Mouse (Mus musculus) spleen, adult 18-20 months (tissue): Measurements from ENCODE around the gene Rpp30.

Experiments used
- DNase-seq, 2 experiments: peaks; one replicate each; pipeline ENCODE4 v3.0.0; 2022; ENCODE audit warnings: mixed read lengths in 2 of 2

Gene Rpp30

DNA sequence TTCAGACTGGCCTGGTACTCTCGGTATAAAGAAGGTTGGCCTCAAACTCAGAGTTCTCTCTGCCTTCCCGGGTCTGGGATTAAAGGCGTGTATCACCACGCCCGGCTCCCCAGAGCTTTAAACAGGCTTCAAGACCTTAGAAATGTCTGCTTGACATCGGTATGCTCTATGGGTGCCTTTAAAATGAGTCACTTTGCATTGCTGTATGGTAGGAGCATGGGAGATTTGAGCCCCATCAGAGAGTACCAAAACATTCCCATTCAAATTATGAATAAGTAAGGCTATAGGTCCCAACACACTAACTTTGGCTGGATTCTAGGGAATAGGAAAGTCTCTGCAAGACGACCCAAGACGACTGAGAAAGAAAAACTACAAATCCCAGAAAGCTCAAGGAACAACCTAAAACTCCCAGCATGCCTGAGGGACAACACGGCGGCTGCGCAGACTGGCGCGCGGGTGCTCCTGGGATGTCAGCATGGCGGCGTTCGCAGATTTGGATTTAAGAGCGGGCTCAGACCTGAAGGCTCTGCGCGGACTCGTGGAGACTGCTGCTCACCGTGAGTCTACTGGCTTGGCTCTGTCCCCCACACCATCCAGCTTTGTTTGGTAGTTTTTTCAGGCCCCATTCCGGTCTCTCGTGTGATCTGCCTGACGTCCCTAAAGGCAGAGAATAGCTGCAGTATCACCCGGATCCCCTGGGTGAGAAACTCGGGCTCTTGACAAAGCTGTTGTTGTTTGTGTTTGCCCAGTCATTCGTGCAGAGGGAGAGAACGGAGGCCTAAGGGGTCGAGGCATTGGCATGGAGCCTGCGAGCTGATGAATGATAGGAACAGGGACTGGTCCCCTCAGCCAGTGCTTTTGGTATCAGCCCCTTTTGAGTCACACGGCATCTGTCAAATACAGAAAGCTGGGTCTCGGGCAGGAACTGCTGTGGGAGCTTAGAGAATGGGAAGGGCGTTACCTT, at the start of gene Rpp30:
TSS of gene Rpp30 (plus strand) at position 455 of the 964 bp plus-strand sequence.
- peak; percentile 71 to 74 for DNase-seq

DNA sequence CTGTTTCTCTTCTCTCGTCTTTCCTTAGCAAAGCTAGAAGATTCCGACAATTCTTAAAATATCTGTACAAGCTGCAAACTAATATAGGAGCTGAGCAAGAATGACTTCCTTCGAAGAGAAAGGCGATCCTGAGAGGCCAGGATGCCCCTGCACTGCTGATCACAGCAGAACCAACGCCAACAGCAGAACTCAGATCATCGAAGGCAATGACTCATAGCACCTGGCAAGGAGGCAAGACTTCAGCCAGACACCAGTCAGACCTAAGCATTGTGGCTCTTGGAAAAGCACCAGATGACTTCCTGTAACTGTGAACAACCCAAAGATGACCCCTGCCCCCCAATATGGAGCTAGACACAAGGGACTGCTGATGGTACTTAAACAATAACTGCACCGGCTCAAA, 37.5 kb upstream of the Rpp30 start:
- DNase-seq: no peak

DNA sequence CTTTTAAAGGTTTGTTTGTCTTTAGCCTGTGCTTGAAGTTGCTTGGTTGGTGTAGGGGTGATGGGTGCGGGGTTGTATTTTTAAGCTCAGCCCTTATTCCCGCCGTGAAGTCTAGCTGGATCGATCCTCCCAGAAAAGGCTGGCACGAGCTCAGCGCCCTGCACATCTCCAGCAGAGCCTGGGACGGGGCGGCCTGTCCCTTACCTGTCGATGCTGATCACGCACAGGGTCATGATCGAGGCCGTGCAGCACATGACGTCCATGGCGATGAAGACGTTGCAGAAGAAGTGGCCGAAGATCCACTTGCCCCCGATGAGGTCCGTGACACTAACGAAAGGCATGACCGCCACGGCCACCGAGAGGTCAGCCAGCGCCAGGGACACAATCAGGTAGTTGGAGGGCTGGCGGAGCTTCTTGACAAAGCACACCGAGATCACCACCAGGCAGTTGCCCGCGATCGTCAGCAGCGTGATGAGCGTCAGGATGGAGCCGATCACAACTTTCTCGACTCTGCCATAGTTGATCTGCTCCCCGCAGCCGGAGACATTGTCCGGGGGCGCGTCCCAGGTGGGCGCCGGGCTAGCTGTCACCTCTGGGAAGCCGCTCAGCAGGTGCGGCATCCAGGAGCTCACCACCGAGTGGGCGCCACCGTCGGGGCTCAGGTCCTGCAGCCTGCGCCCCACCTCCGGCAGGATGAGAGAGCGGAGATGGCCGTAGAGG, 26.9 kb upstream of the Rpp30 start:
- DNase-seq: no peak

- DNase-seq: peak in 1 of 2 experiments; percentile 9
Measured at GRCm38 (mm10) chr19:36057231-36057811, 26.2 kb upstream of the Rpp30 start, which contains the start of gene Htr7. Htr7 (minus strand) TSS chr19:36057507.

GRCm38 (mm10) chr19:36062801-36063529, 20.6 kb upstream of the Rpp30 start:
- DNase-seq: no peak

- DNase-seq: no peak
Measured at GRCm38 (mm10) chr19:36082606-36083261, 782 bp upstream of the Rpp30 start.

DNA sequence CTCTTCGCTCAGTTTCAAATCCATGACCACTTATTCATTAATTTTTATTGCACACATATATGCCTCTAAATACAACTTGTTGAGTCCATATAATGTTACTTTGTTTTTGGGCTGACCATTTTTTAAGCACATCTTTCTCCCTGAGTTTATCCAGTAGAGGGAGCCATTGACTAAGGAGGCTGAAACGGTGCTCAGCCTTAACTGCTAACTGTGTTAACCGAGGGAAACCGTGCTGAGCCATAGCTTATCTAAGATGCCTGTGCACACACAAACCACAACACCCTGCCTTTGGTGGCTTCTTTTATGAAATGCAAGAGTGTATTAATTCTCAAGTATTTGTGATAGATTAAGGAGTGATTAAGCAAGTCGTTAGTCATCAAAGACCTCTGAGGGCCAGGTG, 7.3 kb downstream of the Rpp30 start:
- no peak for DNase-seq

DNA sequence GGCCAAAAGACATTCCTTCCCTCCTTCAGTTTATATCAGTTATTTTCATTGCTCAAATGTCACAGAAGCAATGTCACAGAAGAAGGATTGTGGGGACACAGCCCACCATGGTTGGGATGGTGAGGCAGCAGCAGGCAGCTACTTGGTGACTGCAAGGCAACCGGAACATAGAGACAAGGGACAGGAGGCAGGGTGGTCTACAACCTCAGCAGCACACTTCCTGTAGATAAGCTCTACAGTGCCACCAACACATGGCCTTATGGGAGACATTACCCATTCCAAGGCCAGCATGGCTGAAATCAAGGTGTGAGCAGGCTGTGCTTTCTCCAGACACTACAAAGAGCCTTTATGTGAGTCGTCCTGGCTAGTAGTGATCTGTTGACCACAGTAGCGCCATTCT, 13.7 kb downstream of the Rpp30 start:
- DNase-seq: no peak

DNA sequence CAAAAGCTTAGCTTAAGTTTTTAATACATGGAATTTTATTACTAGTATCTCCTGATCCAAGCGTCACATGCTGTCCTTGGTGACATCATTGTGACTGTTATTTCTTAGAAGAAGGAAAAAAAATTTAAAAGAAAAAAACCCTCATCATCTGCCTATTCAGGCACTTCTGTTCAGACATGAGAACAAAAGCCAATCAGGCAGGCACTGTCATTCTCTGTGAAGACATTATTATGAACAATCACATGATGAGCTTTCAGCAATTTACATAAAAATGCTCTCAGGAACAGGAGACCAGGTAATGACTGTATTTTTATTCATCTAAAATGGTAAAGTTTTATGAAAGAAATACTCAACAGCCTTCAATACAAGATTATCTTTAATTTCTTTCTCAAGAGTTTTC, 14.7 kb downstream of the Rpp30 start:
- DNase-seq: no peak

GRCm38 (mm10) chr19:36098916-36099315, 15.4 kb downstream of the Rpp30 start:
- DNase-seq: no peak

GRCm38 (mm10) chr19:36103909-36104308, 20.4 kb downstream of the Rpp30 start:
- DNase-seq: no peak

GRCm38 (mm10) chr19:36109318-36109944, 25.9 kb downstream of the Rpp30 start:
- DNase-seq: no peak

DNA sequence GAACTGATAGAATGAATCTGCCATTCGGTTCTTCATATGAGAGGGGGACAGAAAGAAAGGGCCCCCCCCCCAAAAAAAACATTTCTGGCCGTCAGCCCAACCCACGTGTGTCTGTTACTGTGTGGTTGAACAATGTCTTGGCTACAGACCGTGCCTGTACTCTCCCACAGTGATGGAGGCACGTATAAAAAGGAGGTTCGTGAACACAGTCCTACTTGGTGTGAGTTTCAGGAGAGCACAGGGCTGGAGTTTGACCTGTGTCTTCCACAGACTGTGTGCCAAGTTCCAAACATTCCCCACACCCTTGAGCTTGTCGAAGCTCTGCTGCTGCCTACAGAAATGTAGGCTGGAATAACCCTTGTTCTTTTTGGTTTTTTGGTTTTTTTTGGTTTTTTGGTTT, 26.9 kb downstream of the Rpp30 start:
- no peak for DNase-seq

DNA sequence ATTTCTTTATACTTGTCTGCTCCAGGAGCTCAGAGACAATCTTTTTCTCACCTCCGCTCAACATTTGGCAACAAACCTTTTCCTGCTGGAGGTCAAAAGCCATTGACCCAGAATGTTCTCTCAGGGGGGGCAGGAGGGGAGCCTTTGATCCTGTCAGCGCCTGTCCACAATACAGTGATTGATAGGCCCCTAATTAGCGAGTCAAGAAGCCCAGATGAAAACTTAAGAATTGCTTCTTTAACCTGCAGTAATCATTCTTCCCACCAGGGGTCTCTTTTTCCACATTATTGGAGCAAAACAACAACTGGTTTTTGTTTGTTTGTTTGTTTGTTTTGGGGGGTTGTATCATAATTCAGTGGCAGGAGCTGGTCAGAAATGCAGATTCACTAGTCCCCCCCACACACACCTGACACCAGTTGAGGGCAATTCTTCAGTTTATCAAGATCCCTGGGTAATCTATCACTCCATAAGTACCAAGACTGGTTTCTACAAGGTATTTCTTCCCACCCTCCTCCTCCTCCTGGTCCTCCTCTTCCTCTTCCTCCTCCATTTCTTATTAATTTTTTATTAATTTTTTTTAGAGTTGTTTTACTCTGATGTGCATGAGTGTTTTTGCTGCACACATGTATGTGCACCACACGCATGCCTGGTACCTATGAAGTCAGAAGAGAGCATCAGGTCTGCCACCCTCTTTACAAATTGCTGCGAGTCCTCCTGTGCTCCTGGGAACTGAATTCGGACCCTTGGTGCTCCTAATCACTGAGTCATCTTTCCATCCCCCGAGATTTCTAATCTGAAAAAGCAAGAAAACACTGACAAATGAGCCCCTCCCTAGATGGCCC, 27.8 kb downstream of the Rpp30 start:
- no peak for DNase-seq

GRCm38 (mm10) chr19:36112007-36112406, 28.5 kb downstream of the Rpp30 start:
- no peak for DNase-seq

DNA sequence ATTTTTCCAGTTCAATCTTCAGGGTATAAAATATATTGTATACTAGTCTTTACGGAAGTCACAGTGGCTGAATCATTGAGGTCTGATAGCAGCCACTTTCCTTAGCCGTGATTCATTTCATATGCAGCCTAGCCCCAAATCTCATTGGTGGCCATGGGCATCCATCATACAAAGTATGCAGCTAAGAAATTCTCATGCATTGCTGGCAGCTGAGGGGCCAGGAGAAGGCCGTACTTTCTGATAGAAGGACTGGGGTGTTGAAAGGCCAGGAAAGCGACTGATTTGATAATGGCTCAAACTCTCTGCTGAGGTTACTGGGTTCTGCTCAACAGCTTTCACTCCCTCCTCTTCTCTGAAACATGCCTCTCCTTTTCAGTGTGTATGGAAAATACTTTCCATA, 32.7 kb downstream of the Rpp30 start:
- DNase-seq: no peak

- DNase-seq: no peak
Measured at GRCm38 (mm10) chr19:36119219-36119618, 35.7 kb downstream of the Rpp30 start.

DNA sequence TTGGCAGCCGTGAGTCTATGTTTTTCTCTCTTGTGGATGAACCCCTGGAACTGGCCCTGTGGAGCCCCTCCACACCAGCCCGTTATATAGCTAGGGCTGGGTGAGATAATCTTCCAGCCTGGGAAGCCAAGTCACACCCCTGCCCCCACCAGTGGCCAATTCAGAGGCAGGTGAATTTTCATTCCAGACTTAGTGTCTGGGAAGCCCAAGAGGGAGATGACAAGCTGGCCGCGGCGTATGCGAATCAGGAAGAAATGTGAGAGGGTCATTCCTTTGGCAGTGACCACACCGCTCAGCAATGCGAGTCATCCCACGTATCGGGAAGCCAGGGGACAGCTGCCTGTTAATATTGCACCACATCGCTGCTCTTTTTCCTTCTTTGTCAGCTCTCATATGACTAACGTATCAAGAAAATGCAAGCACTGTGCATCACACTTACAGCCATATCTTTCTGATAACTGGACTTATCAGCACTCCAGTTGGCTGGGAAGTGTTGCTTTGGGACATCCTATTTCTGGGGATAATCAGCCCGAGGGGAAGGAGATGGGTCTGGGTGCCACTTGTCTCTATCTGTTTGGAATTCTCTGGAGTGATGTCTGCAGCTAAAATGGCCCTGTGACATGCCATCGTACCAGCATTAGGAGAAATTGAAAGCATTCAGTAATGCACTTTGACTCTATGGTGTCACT, 36.4 kb downstream of the Rpp30 start, which contains the start of gene Ankrd1:
TSS of gene Ankrd1 (minus strand) at position 317 of the 689 bp plus-strand sequence.
- DNase-seq: no peak

- no peak for DNase-seq
Measured at GRCm38 (mm10) chr19:36124203-36124602, 40.7 kb downstream of the Rpp30 start.

- DNase-seq: no peak
Measured at GRCm38 (mm10) chr19:36128440-36128839, 44.9 kb downstream of the Rpp30 start.
